Mouse (Mus musculus) B cell, adult 62 days (primary cell): ENCODE results near the gene Htr2b. TPM values are rescaled to one million over a fixed set of nuclear protein-coding genes. Genes with fewer than 3 reads are reported as not detected.

Source experiments
- total RNA-seq: library from RNA; stranded (reverse); gene quantifications from 4 replicates; pipeline ENCODE4 v1.2.4, GENCODE M21; 2023

Gene Htr2b
- total RNA-seq = not detected in 4 replicates

GRCm38 (mm10) chr1:86111779-86112178 is at the start of gene Htr2b:
TSS of gene Htr2b (minus strand) at chr1:86111970.

GRCm38 (mm10) chr1:86154133-86154823 is 42.5 kb upstream of the Htr2b start, which contains the start of gene Armc9:
TSS of gene Armc9 (plus strand) at chr1:86154780.

GRCm38 (mm10) chr1:86133337-86133736 is 21.6 kb upstream of the Htr2b start, which contains the start of gene Gm21972:
TSS of gene Gm21972 (plus strand) at chr1:86133637.

GRCm38 (mm10) chr1:86064271-86064991 is 47.3 kb downstream of the Htr2b start, which contains the start of gene Psmd1:
TSS of gene Psmd1 (plus strand) at chr1:86064387.

Other genes with a start within 250 kb of the Htr2b start
- gene Itm2c, start 217.7 kb downstream of the Htr2b start, total RNA-seq = 18.0 to 23.6 TPM (median 20.4 TPM) in 4 replicates
- 0.50 to 1.2 TPM (median 0.86 TPM) in 3 of 4 replicates, not detected in the other for gene 4933407L21Rik, start 183.5 kb downstream of the Htr2b start, total RNA-seq
- 2.0 to 2.7 TPM (median 2.5 TPM) in 4 replicates for gene Gpr55, start 151.0 kb downstream of the Htr2b start, total RNA-seq
- gene Spata3, start 95.2 kb downstream of the Htr2b start, total RNA-seq = not detected in 4 replicates
- gene 2810459M11Rik, start 66.1 kb downstream of the Htr2b start, total RNA-seq = 0.27 to 0.33 TPM in 2 of 4 replicates, not detected in the others
- gene Psmd1, start 47.6 kb downstream of the Htr2b start, total RNA-seq = 53.8 to 58.4 TPM (median 57.8 TPM) in 4 replicates
- gene Gm21972, start 21.7 kb upstream of the Htr2b start, total RNA-seq = 1.9 to 2.3 TPM (median 2.0 TPM) in 3 of 4 replicates, not detected in the other
- gene Armc9, start 42.8 kb upstream of the Htr2b start, total RNA-seq = 5.3 to 7.1 TPM (median 6.6 TPM) in 4 replicates
- gene B3gnt7, start 190.9 kb upstream of the Htr2b start, total RNA-seq = 19.4 to 26.5 TPM (median 21.7 TPM) in 4 replicates
- 523 to 570 TPM (median 562 TPM) in 4 replicates for gene Ncl, start 247.4 kb upstream of the Htr2b start, total RNA-seq